Mouse (Mus musculus): Measurements from ENCODE around the gene Myo18b. TPM values are rescaled to one million over a fixed set of nuclear protein-coding genes. Genes with fewer than 3 reads are reported as not detected.

Myo18b gene
- total and polyA plus RNA-seq, 3 experiments = 0.05 TPM; not detected in 2

GRCm38 (mm10) chr5:112646871-112647270 is 249.3 kb downstream of the Myo18b start:
- ATAC-seq (ENCODE audit: extremely low read depth, insufficient number of reproducible peaks, low FRiP score, poor library complexity, severe bottlenecking) (no peak), DNase-seq (ENCODE audit: low spot score) (no peak)
- Histone ChIP-seq H3K4me1 (ENCODE audit: insufficient read depth, low read depth, low read length) (no peaks in the 10 kb centered on the region), H3K4me3 (ENCODE audit: low read depth, low read length) (no peak overlapping the region), H3K27me3 (ENCODE audit: insufficient read depth, low read length) (no peaks in the 10 kb centered on the region), H3K36me3 (replicated peaks) (no peaks in the 10 kb centered on the region), H3K9me3 (replicated peaks) (peaks cover 79% of the 10 kb centered on the region)
- TF ChIP-seq TAL1 (conservative IDR thresholded peaks at IDR 0.05; ENCODE audit: low read depth, low read length) (no peak), GATA2 (IDR thresholded peaks at IDR 0.05; ENCODE audit: borderline replicate concordance, low read depth, low read length) (no peak)

GRCm38 (mm10) chr5:112645535-112645934 is 250.6 kb downstream of the Myo18b start:
- Histone ChIP-seq H3K27me3 (ENCODE audit: insufficient read depth, low read length) (peaks cover 2% of the 10 kb centered on the region; the same call in 1 of the 2 replicates), H3K4me1 (ENCODE audit: insufficient read depth, low read depth, low read length) (no peaks in the 10 kb centered on the region), H3K9me3 (replicated peaks) (peaks cover 77% of the 10 kb centered on the region), H3K36me3 (replicated peaks) (no peaks in the 10 kb centered on the region), H3K4me3 (ENCODE audit: low read depth, low read length) (no peak overlapping the region)
- ATAC-seq (ENCODE audit: extremely low read depth, insufficient number of reproducible peaks, low FRiP score, poor library complexity, severe bottlenecking) (no peak), DNase-seq (ENCODE audit: low spot score) (no peak)
- no peak for TF ChIP-seq POLR2AphosphoS5 (IDR thresholded peaks at IDR 0.05; ENCODE audit: insufficient replicate concordance, low read depth, low read length)
- TF ChIP-seq GATA1 (IDR thresholded peaks at IDR 0.05; ENCODE audit: borderline replicate concordance, low read length) = no peak
- TF ChIP-seq TAL1 (conservative IDR thresholded peaks at IDR 0.05; ENCODE audit: low read depth, low read length) = no peak
- no peak for TF ChIP-seq CTCF (IDR thresholded peaks at IDR 0.05; ENCODE audit: low read depth, low read length)
- TF ChIP-seq GATA2 (IDR thresholded peaks at IDR 0.05; ENCODE audit: borderline replicate concordance, low read depth, low read length) = no peak

GRCm38 (mm10) chr5:112643533-112644272 is 252.5 kb downstream of the Myo18b start:
- Histone ChIP-seq H3K4me1 (ENCODE audit: insufficient read depth, low read depth, low read length) (no peaks in the 10 kb centered on the region), H3K4me3 (ENCODE audit: low read depth, low read length) (no peak overlapping the region; the same call in 1 of the 2 replicates), H3K27me3 (ENCODE audit: insufficient read depth, low read length) (peaks cover 2% of the 10 kb centered on the region; the same call in 1 of the 2 replicates), H3K9me3 (replicated peaks) (peaks cover 90% of the 10 kb centered on the region), H3K36me3 (replicated peaks) (no peaks in the 10 kb centered on the region)
- DNase-seq (ENCODE audit: low spot score) (no peak), ATAC-seq (ENCODE audit: extremely low read depth, insufficient number of reproducible peaks, low FRiP score, poor library complexity, severe bottlenecking) (no peak)
- TF ChIP-seq GATA2 (IDR thresholded peaks at IDR 0.05; ENCODE audit: borderline replicate concordance, low read depth, low read length) (no peak), CTCF (IDR thresholded peaks at IDR 0.05; ENCODE audit: low read depth, low read length) (no peak), TAL1 (conservative IDR thresholded peaks at IDR 0.05; ENCODE audit: low read depth, low read length) (no peak), POLR2AphosphoS5 (IDR thresholded peaks at IDR 0.05; ENCODE audit: insufficient replicate concordance, low read depth, low read length) (no peak), GATA1 (IDR thresholded peaks at IDR 0.05; ENCODE audit: borderline replicate concordance, low read length) (no peak)

GRCm38 (mm10) chr5:112642731-112643130 is 253.4 kb downstream of the Myo18b start:
- Histone ChIP-seq H3K4me3 (ENCODE audit: low read depth, low read length) (no peak overlapping the region), H3K27me3 (ENCODE audit: insufficient read depth, low read length) (peaks cover 2% of the 10 kb centered on the region; the same call in 1 of the 2 replicates), H3K4me1 (ENCODE audit: insufficient read depth, low read depth, low read length) (no peaks in the 10 kb centered on the region), H3K36me3 (replicated peaks) (no peaks in the 10 kb centered on the region), H3K9me3 (replicated peaks) (peaks cover 93% of the 10 kb centered on the region)
- no peak for TF ChIP-seq TAL1 (conservative IDR thresholded peaks at IDR 0.05; ENCODE audit: low read depth, low read length)
- TF ChIP-seq GATA2 (IDR thresholded peaks at IDR 0.05; ENCODE audit: borderline replicate concordance, low read depth, low read length) = no peak
- TF ChIP-seq POLR2AphosphoS5 (IDR thresholded peaks at IDR 0.05; ENCODE audit: insufficient replicate concordance, low read depth, low read length) = no peak
- no peak for TF ChIP-seq CTCF (IDR thresholded peaks at IDR 0.05; ENCODE audit: low read depth, low read length)
- TF ChIP-seq GATA1 (IDR thresholded peaks at IDR 0.05; ENCODE audit: borderline replicate concordance, low read length) = no peak
- DNase-seq (ENCODE audit: low spot score) (no peak), ATAC-seq (ENCODE audit: extremely low read depth, insufficient number of reproducible peaks, low FRiP score, poor library complexity, severe bottlenecking) (no peak)

GRCm38 (mm10) chr5:112641770-112642169 is 254.4 kb downstream of the Myo18b start:
- peaks cover 2% of the 10 kb centered on the region; the same call in 1 of the 2 replicates for H3K27me3 ChIP-seq (ENCODE audit: insufficient read depth, low read length)
- TF ChIP-seq GATA1 (IDR thresholded peaks at IDR 0.05; ENCODE audit: borderline replicate concordance, low read length) (no peak), POLR2AphosphoS5 (IDR thresholded peaks at IDR 0.05; ENCODE audit: insufficient replicate concordance, low read depth, low read length) (no peak)
- no peaks in the 10 kb centered on the region for H3K36me3 ChIP-seq (replicated peaks)
- no peak for DNase-seq (ENCODE audit: low spot score)
- H3K9me3 ChIP-seq (replicated peaks) = peaks cover 93% of the 10 kb centered on the region
- no peaks in the 10 kb centered on the region for H3K4me1 ChIP-seq (ENCODE audit: insufficient read depth, low read depth, low read length)
- H3K4me3 ChIP-seq (ENCODE audit: low read depth, low read length) = no peak overlapping the region
- no peak for ATAC-seq (ENCODE audit: extremely low read depth, insufficient number of reproducible peaks, low FRiP score, poor library complexity, severe bottlenecking)

- peaks cover 2% of the 10 kb centered on the region; the same call in 1 of the 2 replicates for H3K27me3 ChIP-seq (ENCODE audit: insufficient read depth, low read length)
- ATAC-seq (ENCODE audit: extremely low read depth, insufficient number of reproducible peaks, low FRiP score, poor library complexity, severe bottlenecking) (no peak), DNase-seq (ENCODE audit: low spot score) (no peak)
- TF ChIP-seq POLR2AphosphoS5 (IDR thresholded peaks at IDR 0.05; ENCODE audit: insufficient replicate concordance, low read depth, low read length) (no peak), GATA1 (IDR thresholded peaks at IDR 0.05; ENCODE audit: borderline replicate concordance, low read length) (no peak), TAL1 (conservative IDR thresholded peaks at IDR 0.05; ENCODE audit: low read depth, low read length) (no peak), CTCF (IDR thresholded peaks at IDR 0.05; ENCODE audit: low read depth, low read length) (no peak), GATA2 (IDR thresholded peaks at IDR 0.05; ENCODE audit: borderline replicate concordance, low read depth, low read length) (no peak)
- peaks cover 93% of the 10 kb centered on the region for H3K9me3 ChIP-seq (replicated peaks)
- H3K4me3 ChIP-seq (ENCODE audit: low read depth, low read length) = no peak overlapping the region; the same call in 1 of the 2 replicates
- H3K4me1 ChIP-seq (ENCODE audit: insufficient read depth, low read depth, low read length) = no peaks in the 10 kb centered on the region
- no peaks in the 10 kb centered on the region for H3K36me3 ChIP-seq (replicated peaks)
Measured at GRCm38 (mm10) chr5:112641131-112641530, 255.0 kb downstream of the Myo18b start.

Data from G1E (cell line).